Mouse (Mus musculus): ENCODE measurements around the gene Inafm2. TPM values are rescaled to one million over a fixed set of nuclear protein-coding genes. Genes with fewer than 3 reads are reported as not detected.

The Inafm2 gene
- polyA plus RNA-seq, 1 experiment from 2014 or later, result 15.8 TPM

GRCm38 (mm10) chr2:118781115-118781514 lies 35.6 kb downstream of the Inafm2 start:
- no peak overlapping the region for H3K4me3 ChIP-seq
- H3K9me3 ChIP-seq, result no peaks in the 10 kb centered on the region
- H3K27me3 ChIP-seq (replicated peaks; ENCODE audit: low read depth, poor library complexity, severe bottlenecking), result peaks cover 37% of the 10 kb centered on the region
- H3K36me3 ChIP-seq (replicated peaks), result no peaks in the 10 kb centered on the region
- no peak overlapping the region for H3K27ac ChIP-seq (replicated peaks)
- 58% methylated on average over 1 of the region's 1 CpGs for WGBS
- no peak for DNase-seq (ENCODE audit: low spot score)
- H3K4me1 ChIP-seq, result peaks cover 14% of the 10 kb centered on the region

- Histone ChIP-seq H3K27ac (replicated peaks) (no peak overlapping the region), H3K4me3 (no peak overlapping the region), H3K4me1 (peaks cover 14% of the 10 kb centered on the region), H3K9me3 (no peaks in the 10 kb centered on the region), H3K27me3 (replicated peaks; ENCODE audit: low read depth, poor library complexity, severe bottlenecking) (peaks cover 32% of the 10 kb centered on the region), H3K36me3 (replicated peaks) (no peaks in the 10 kb centered on the region)
- no peak for DNase-seq (ENCODE audit: low spot score)
- 57% methylated on average over 4 of the region's 4 CpGs for WGBS
These were observed 36.7 kb downstream of the Inafm2 start for GRCm38 (mm10) chr2:118782303-118782702.

- Histone ChIP-seq H3K4me1 (peaks cover 14% of the 10 kb centered on the region), H3K27ac (replicated peaks) (no peak overlapping the region), H3K36me3 (replicated peaks) (no peaks in the 10 kb centered on the region), H3K4me3 (no peak overlapping the region), H3K9me3 (no peaks in the 10 kb centered on the region), H3K27me3 (replicated peaks; ENCODE audit: low read depth, poor library complexity, severe bottlenecking) (peaks cover 33% of the 10 kb centered on the region)
- WGBS, result 65% methylated on average over 5 of the region's 5 CpGs
- no peak for DNase-seq (ENCODE audit: low spot score)
These were observed 37.5 kb downstream of the Inafm2 start for GRCm38 (mm10) chr2:118783093-118783492.

GRCm38 (mm10) chr2:118783663-118784062 lies 38.1 kb downstream of the Inafm2 start:
- DNase-seq (ENCODE audit: low spot score), result no peak
- no peaks in the 10 kb centered on the region for H3K36me3 ChIP-seq (replicated peaks)
- no peak overlapping the region for H3K4me3 ChIP-seq
- WGBS, result 90% methylated on average over 7 of the region's 7 CpGs
- H3K27ac ChIP-seq (replicated peaks), result no peak overlapping the region
- peaks cover 14% of the 10 kb centered on the region for H3K4me1 ChIP-seq
- peaks cover 31% of the 10 kb centered on the region for H3K27me3 ChIP-seq (replicated peaks; ENCODE audit: low read depth, poor library complexity, severe bottlenecking)
- H3K9me3 ChIP-seq, result no peaks in the 10 kb centered on the region

GRCm38 (mm10) chr2:118786525-118786924 lies 41.0 kb downstream of the Inafm2 start:
- peaks cover 42% of the 10 kb centered on the region for H3K27me3 ChIP-seq (replicated peaks; ENCODE audit: low read depth, poor library complexity, severe bottlenecking)
- 89% methylated on average over 5 of the region's 5 CpGs for WGBS
- no peak overlapping the region for H3K4me3 ChIP-seq
- H3K9me3 ChIP-seq, result no peaks in the 10 kb centered on the region
- no peak overlapping the region for H3K27ac ChIP-seq (replicated peaks)
- H3K4me1 ChIP-seq, result peaks cover 9% of the 10 kb centered on the region
- DNase-seq (ENCODE audit: low spot score), result no peak
- H3K36me3 ChIP-seq (replicated peaks), result no peaks in the 10 kb centered on the region

GRCm38 (mm10) chr2:118789501-118789900 lies 43.9 kb downstream of the Inafm2 start:
- Histone ChIP-seq H3K4me3 (no peak overlapping the region), H3K4me1 (peaks cover 9% of the 10 kb centered on the region), H3K27me3 (replicated peaks; ENCODE audit: low read depth, poor library complexity, severe bottlenecking) (peaks cover 48% of the 10 kb centered on the region), H3K36me3 (replicated peaks) (no peaks in the 10 kb centered on the region), H3K9me3 (no peaks in the 10 kb centered on the region), H3K27ac (replicated peaks) (no peak overlapping the region)
- no peak for DNase-seq (ENCODE audit: low spot score)
- 90% methylated on average over 11 of the region's 11 CpGs for WGBS

- Histone ChIP-seq H3K27me3 (replicated peaks; ENCODE audit: low read depth, poor library complexity, severe bottlenecking) (peaks cover 48% of the 10 kb centered on the region), H3K9me3 (no peaks in the 10 kb centered on the region), H3K36me3 (replicated peaks) (no peaks in the 10 kb centered on the region), H3K27ac (replicated peaks) (no peak overlapping the region), H3K4me3 (peak overlapping the region; percentile 40), H3K4me1 (peaks cover 9% of the 10 kb centered on the region)
- WGBS, result 55% methylated on average over 12 of the region's 12 CpGs
- DNase-seq (ENCODE audit: low spot score), result no peak
These were observed 44.6 kb downstream of the Inafm2 start for GRCm38 (mm10) chr2:118790221-118790550.

- Histone ChIP-seq H3K27me3 (replicated peaks; ENCODE audit: low read depth, poor library complexity, severe bottlenecking) (peaks cover 48% of the 10 kb centered on the region), H3K27ac (replicated peaks) (no peak overlapping the region), H3K9me3 (no peaks in the 10 kb centered on the region), H3K4me3 (peak overlapping the region; percentile 40), H3K36me3 (replicated peaks) (no peaks in the 10 kb centered on the region), H3K4me1 (peaks cover 9% of the 10 kb centered on the region)
- WGBS, result 28% methylated on average over 44 of the region's 44 CpGs
- peak; percentile 80 for DNase-seq (ENCODE audit: low spot score)
These were observed 45.3 kb downstream of the Inafm2 start for GRCm38 (mm10) chr2:118790551-118791525.

GRCm38 (mm10) chr2:118791591-118792258 lies 46.2 kb downstream of the Inafm2 start:
- Histone ChIP-seq H3K4me3 (no peak overlapping the region), H3K27me3 (replicated peaks; ENCODE audit: low read depth, poor library complexity, severe bottlenecking) (peaks cover 48% of the 10 kb centered on the region), H3K36me3 (replicated peaks) (no peaks in the 10 kb centered on the region), H3K9me3 (no peaks in the 10 kb centered on the region), H3K4me1 (peaks cover 9% of the 10 kb centered on the region), H3K27ac (replicated peaks) (no peak overlapping the region)
- WGBS, result 94% methylated on average over 26 of the region's 26 CpGs
- DNase-seq (ENCODE audit: low spot score), result no peak

- Histone ChIP-seq H3K27me3 (replicated peaks; ENCODE audit: low read depth, poor library complexity, severe bottlenecking) (peaks cover 46% of the 10 kb centered on the region), H3K27ac (replicated peaks) (no peak overlapping the region), H3K36me3 (replicated peaks) (no peaks in the 10 kb centered on the region), H3K9me3 (no peaks in the 10 kb centered on the region), H3K4me3 (no peak overlapping the region), H3K4me1 (peaks cover 9% of the 10 kb centered on the region)
- no peak for DNase-seq (ENCODE audit: low spot score)
- WGBS, result 80% methylated on average over 4 of the region's 4 CpGs
These were observed 46.7 kb downstream of the Inafm2 start for GRCm38 (mm10) chr2:118792259-118792613.

GRCm38 (mm10) chr2:118793636-118794035 lies 48.1 kb downstream of the Inafm2 start:
- Histone ChIP-seq H3K27ac (replicated peaks) (no peak overlapping the region), H3K36me3 (replicated peaks) (no peaks in the 10 kb centered on the region), H3K27me3 (replicated peaks; ENCODE audit: low read depth, poor library complexity, severe bottlenecking) (peaks cover 34% of the 10 kb centered on the region), H3K4me1 (peaks cover 9% of the 10 kb centered on the region), H3K4me3 (no peak overlapping the region), H3K9me3 (no peaks in the 10 kb centered on the region)
- no peak for DNase-seq (ENCODE audit: low spot score)
- WGBS, result 79% methylated on average over 4 of the region's 4 CpGs
